Mouse (Mus musculus): Measurements from ENCODE around the gene Nmnat2.

DNA sequence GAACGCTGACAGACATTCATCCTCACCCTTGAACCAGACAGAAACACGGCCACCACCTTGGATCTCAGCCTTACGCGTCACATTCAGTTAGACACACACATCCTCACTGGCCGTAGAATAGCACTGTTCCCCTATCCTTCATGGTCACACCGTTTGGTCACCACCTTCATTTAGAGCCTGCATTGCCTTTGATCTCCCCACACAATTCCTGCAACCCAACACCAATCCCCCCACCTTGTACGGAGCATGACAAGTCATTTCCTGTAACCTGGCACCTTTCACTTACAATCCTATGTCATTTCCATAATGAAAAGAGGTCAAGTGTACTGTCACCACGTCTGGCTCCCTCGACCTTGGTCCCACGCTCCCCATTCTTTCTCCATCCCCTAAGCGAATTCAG, 189.2 kb downstream of the Nmnat2 start:
- TF ChIP-seq USF1 (IDR thresholded peaks at IDR 0.05; ENCODE audit: low read depth) (no peak), MYOG (IDR thresholded peaks at IDR 0.05; ENCODE audit: control insufficient read depth, extremely low read depth, insufficient read length) (no peak), CTCF (IDR thresholded peaks at IDR 0.05; ENCODE audit: control insufficient read depth, insufficient read depth, insufficient read length) (no peak), CEBPB (IDR thresholded peaks at IDR 0.05; ENCODE audit: low read depth) (no peak)
